Mouse (Mus musculus) kidney, adult 11 months (tissue): ENCODE measurements around the gene Rpl21.

Experiments used
- DNase-seq: peaks from one replicate; pipeline ENCODE4 v3.0.0; 2022

Rpl21 gene

GRCm38 (mm10) chr5:146834959-146835358, 2.3 kb downstream of the Rpl21 start:
- DNase-seq: no peak

- no peak for DNase-seq
Observed at GRCm38 (mm10) chr5:146837967-146838720, 5.5 kb downstream of the Rpl21 start.

- DNase-seq: no peak
Observed at GRCm38 (mm10) chr5:146838836-146839648, 6.4 kb downstream of the Rpl21 start.

- DNase-seq: no peak
Observed at GRCm38 (mm10) chr5:146839760-146840159, 7.1 kb downstream of the Rpl21 start.

GRCm38 (mm10) chr5:146840422-146840821, 7.7 kb downstream of the Rpl21 start:
- no peak for DNase-seq

- DNase-seq: no peak
Observed at GRCm38 (mm10) chr5:146841301-146841700, 8.6 kb downstream of the Rpl21 start.

- DNase-seq: no peak
Observed at GRCm38 (mm10) chr5:146841996-146842395, 9.3 kb downstream of the Rpl21 start.

- no peak for DNase-seq
Observed at GRCm38 (mm10) chr5:146844301-146844941, 11.7 kb downstream of the Rpl21 start.

- peak; percentile 78 for DNase-seq
Observed at GRCm38 (mm10) chr5:146844945-146845365, 12.3 kb downstream of the Rpl21 start, which contains the start of gene Rasl11a. Gene Rasl11a, plus strand, starts transcription at chr5:146845071.

- DNase-seq: peak; percentile 18
Observed at GRCm38 (mm10) chr5:146846489-146846888, 13.8 kb downstream of the Rpl21 start.

GRCm38 (mm10) chr5:146848936-146849582, 16.4 kb downstream of the Rpl21 start:
- DNase-seq: no peak

GRCm38 (mm10) chr5:146856106-146856505, 23.4 kb downstream of the Rpl21 start:
- DNase-seq: no peak

- DNase-seq: no peak
Observed at GRCm38 (mm10) chr5:146857620-146858019, 24.9 kb downstream of the Rpl21 start.

GRCm38 (mm10) chr5:146858772-146859171, 26.1 kb downstream of the Rpl21 start:
- DNase-seq: no peak

- no peak for DNase-seq
Observed at GRCm38 (mm10) chr5:146859246-146859645, 26.6 kb downstream of the Rpl21 start.

- DNase-seq: no peak
Observed at GRCm38 (mm10) chr5:146860222-146860998, 27.7 kb downstream of the Rpl21 start.

- no peak for DNase-seq
Observed at GRCm38 (mm10) chr5:146861588-146861987, 28.9 kb downstream of the Rpl21 start.

- DNase-seq: no peak
Observed at GRCm38 (mm10) chr5:146865511-146865910, 32.8 kb downstream of the Rpl21 start.

GRCm38 (mm10) chr5:146866277-146866676, 33.6 kb downstream of the Rpl21 start:
- DNase-seq: no peak

GRCm38 (mm10) chr5:146867246-146867945, 34.7 kb downstream of the Rpl21 start:
- DNase-seq: no peak

GRCm38 (mm10) chr5:146867946-146868314, 35.2 kb downstream of the Rpl21 start:
- DNase-seq: no peak
